Mouse (Mus musculus): ENCODE data around the gene Gm10134. TPM values are rescaled to one million over a fixed set of nuclear protein-coding genes. Genes with fewer than 3 reads are reported as not detected.

Gene Gm10134
- total and polyA plus RNA-seq, 2 experiments from 2014 or later, result 0.49 TPM; not detected in 1

GRCm38 (mm10) chr2:28496671-28497070 lies 9.2 kb upstream of the Gm10134 start, which contains the start of gene Gbgt1:
Gene Gbgt1, plus strand, starts transcription at chr2:28496891.
- TF ChIP-seq CTCF (IDR thresholded peaks at IDR 0.05; ENCODE audit: low read depth) (no peak), EP300 (IDR thresholded peaks at IDR 0.05; ENCODE audit: low read depth) (no peak)
- 81% methylated on average over 5 of the region's 5 CpGs for whole genome bisulfite sequencing
- Histone ChIP-seq H3K4me1 (ENCODE audit: control insufficient read depth, insufficient read depth) (no peaks in the 10 kb centered on the region), H3K9me3 (replicated peaks; ENCODE audit: control insufficient read depth, low read length) (no peaks in the 10 kb centered on the region), H3K9ac (replicated peaks; ENCODE audit: low read depth, low read length) (no peak within 1 kb of the TSS), H3K36me3 (replicated peaks; ENCODE audit: control insufficient read depth, insufficient read depth, low read length) (no peaks in the 10 kb centered on the region), H3K4me2 (ENCODE audit: low read depth, low read length) (no peak within 1 kb of the TSS), H3K4me3 (ENCODE audit: low read depth, low read length) (no peak within 1 kb of the TSS), H3K27ac (ENCODE audit: low read depth) (no peak within 1 kb of the TSS), H3K27me3 (ENCODE audit: control insufficient read depth, insufficient read depth, low read length) (no peaks in the 10 kb centered on the region)
- DNase-seq (ENCODE audit: low spot score) (no peak), ATAC-seq (ENCODE audit: insufficient read depth, low read depth) (no peak)

GRCm38 (mm10) chr2:28497561-28497960 lies 8.3 kb upstream of the Gm10134 start:
- Histone ChIP-seq H3K27me3 (ENCODE audit: control insufficient read depth, insufficient read depth, low read length) (no peaks in the 10 kb centered on the region), H3K4me3 (ENCODE audit: low read depth, low read length) (no peak overlapping the region), H3K4me2 (ENCODE audit: low read depth, low read length) (no peak overlapping the region), H3K27ac (ENCODE audit: low read depth) (no peak overlapping the region), H3K4me1 (ENCODE audit: control insufficient read depth, insufficient read depth) (no peaks in the 10 kb centered on the region), H3K9me3 (replicated peaks; ENCODE audit: control insufficient read depth, low read length) (no peaks in the 10 kb centered on the region), H3K36me3 (replicated peaks; ENCODE audit: control insufficient read depth, insufficient read depth, low read length) (no peaks in the 10 kb centered on the region), H3K9ac (replicated peaks; ENCODE audit: low read depth, low read length) (no peak overlapping the region)
- ATAC-seq (ENCODE audit: insufficient read depth, low read depth) (no peak), DNase-seq (ENCODE audit: low spot score) (no peak)
- no peak for TF ChIP-seq CTCF (IDR thresholded peaks at IDR 0.05; ENCODE audit: low read depth)
- no peak for TF ChIP-seq EP300 (IDR thresholded peaks at IDR 0.05; ENCODE audit: low read depth)
- WGBS, result 79% methylated on average over 5 of the region's 5 CpGs

DNA sequence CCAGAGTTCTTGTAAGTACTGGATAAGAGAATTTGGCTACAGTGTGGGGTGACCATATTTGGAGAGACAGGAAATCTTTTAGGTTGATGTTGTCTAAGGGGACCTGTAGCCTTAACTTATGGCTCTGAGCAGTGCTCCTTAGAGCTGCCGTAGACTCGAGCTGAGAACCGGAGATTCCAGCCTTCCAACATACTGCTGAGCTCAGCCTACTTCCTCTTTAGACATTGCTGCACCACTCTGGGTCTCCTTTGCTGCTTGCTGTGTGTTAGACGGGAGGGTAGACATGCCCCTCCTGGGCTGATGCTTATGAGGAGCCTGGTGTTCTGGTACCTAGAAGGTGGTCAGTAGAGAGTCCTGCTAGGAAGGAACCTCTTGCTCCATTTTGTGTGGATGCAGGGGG lies 7.5 kb upstream of the Gm10134 start:
- H3K27me3 ChIP-seq (ENCODE audit: control insufficient read depth, insufficient read depth, low read length), result no peaks in the 10 kb centered on the region
- no peaks in the 10 kb centered on the region for H3K9me3 ChIP-seq (replicated peaks; ENCODE audit: control insufficient read depth, low read length)
- WGBS, result 69% methylated on average over 4 of the region's 4 CpGs
- no peaks in the 10 kb centered on the region for H3K36me3 ChIP-seq (replicated peaks; ENCODE audit: control insufficient read depth, insufficient read depth, low read length)
- no peak overlapping the region for H3K9ac ChIP-seq (replicated peaks; ENCODE audit: low read depth, low read length)
- no peak for DNase-seq (ENCODE audit: low spot score)
- no peak overlapping the region for H3K4me3 ChIP-seq (ENCODE audit: low read depth, low read length)
- H3K27ac ChIP-seq (ENCODE audit: low read depth), result no peak overlapping the region
- no peaks in the 10 kb centered on the region for H3K4me1 ChIP-seq (ENCODE audit: control insufficient read depth, insufficient read depth)
- no peak for ATAC-seq (ENCODE audit: insufficient read depth, low read depth)
- no peak overlapping the region for H3K4me2 ChIP-seq (ENCODE audit: low read depth, low read length)
- no peak for TF ChIP-seq CTCF (IDR thresholded peaks at IDR 0.05; ENCODE audit: low read depth)
- TF ChIP-seq EP300 (IDR thresholded peaks at IDR 0.05; ENCODE audit: low read depth), result no peak

GRCm38 (mm10) chr2:28502987-28503386 lies 2.9 kb upstream of the Gm10134 start:
- Histone ChIP-seq H3K4me2 (ENCODE audit: low read depth, low read length) (no peak overlapping the region), H3K27ac (ENCODE audit: low read depth) (no peak overlapping the region), H3K4me1 (ENCODE audit: control insufficient read depth, insufficient read depth) (no peaks in the 10 kb centered on the region), H3K9me3 (replicated peaks; ENCODE audit: control insufficient read depth, low read length) (no peaks in the 10 kb centered on the region), H3K27me3 (ENCODE audit: control insufficient read depth, insufficient read depth, low read length) (no peaks in the 10 kb centered on the region), H3K9ac (replicated peaks; ENCODE audit: low read depth, low read length) (no peak overlapping the region), H3K36me3 (replicated peaks; ENCODE audit: control insufficient read depth, insufficient read depth, low read length) (no peaks in the 10 kb centered on the region), H3K4me3 (ENCODE audit: low read depth, low read length) (no peak overlapping the region)
- no peak for DNase-seq (ENCODE audit: low spot score)
- no peak for ATAC-seq (ENCODE audit: insufficient read depth, low read depth)
- no peak for TF ChIP-seq EP300 (IDR thresholded peaks at IDR 0.05; ENCODE audit: low read depth)
- WGBS, result 74% methylated on average over 10 of the region's 10 CpGs

DNA sequence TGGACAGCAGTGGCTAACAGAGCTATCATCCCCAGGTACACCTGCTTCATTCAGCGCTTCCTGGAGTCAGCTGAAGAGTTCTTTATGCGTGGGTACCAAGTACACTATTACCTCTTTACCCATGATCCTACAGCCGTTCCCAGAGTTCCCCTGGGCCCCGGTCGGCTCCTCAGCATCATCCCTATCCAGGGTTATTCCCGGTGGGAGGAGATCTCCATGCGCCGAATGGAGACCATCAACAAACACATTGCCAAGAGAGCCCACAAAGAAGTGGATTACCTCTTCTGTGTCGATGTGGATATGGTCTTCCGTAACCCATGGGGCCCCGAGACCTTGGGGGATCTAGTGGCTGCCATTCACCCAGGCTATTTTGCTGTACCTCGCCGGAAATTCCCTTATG lies 1.2 kb upstream of the Gm10134 start:
- ATAC-seq (ENCODE audit: insufficient read depth, low read depth) (no peak), DNase-seq (ENCODE audit: low spot score) (no peak)
- Histone ChIP-seq H3K9ac (replicated peaks; ENCODE audit: low read depth, low read length) (no peak overlapping the region), H3K27ac (ENCODE audit: low read depth) (no peak overlapping the region), H3K4me3 (ENCODE audit: low read depth, low read length) (no peak overlapping the region), H3K9me3 (replicated peaks; ENCODE audit: control insufficient read depth, low read length) (no peaks in the 10 kb centered on the region), H3K4me1 (ENCODE audit: control insufficient read depth, insufficient read depth) (no peaks in the 10 kb centered on the region), H3K36me3 (replicated peaks; ENCODE audit: control insufficient read depth, insufficient read depth, low read length) (no peaks in the 10 kb centered on the region), H3K27me3 (ENCODE audit: control insufficient read depth, insufficient read depth, low read length) (no peaks in the 10 kb centered on the region), H3K4me2 (ENCODE audit: low read depth, low read length) (no peak overlapping the region)
- 86% methylated on average over 13 of the region's 13 CpGs for WGBS
- no peak for TF ChIP-seq EP300 (IDR thresholded peaks at IDR 0.05; ENCODE audit: low read depth)
- no peak for TF ChIP-seq CTCF (IDR thresholded peaks at IDR 0.05; ENCODE audit: low read depth)

DNA sequence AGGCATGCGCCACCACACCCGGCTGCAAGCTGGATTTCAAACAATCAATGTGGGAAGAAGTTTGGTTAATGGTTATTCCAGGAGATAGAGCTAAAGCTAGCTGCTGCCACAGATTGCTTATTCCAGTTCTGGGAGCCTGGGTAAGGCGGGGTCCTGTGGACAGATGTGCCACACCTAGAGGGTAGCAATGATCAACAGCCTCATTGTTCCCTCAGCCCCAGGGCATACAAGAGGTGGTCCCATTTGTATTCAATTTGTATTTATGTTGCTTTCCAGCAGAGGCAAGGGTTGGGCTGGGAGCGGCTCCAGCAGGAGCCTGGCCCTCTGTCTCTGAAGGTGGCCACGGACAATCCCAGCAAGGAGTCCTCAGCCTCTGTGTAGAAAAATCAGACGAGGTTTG lies 396 bp downstream of the Gm10134 start:
- Histone ChIP-seq H3K4me1 (ENCODE audit: control insufficient read depth, insufficient read depth) (no peaks in the 10 kb centered on the region), H3K36me3 (replicated peaks; ENCODE audit: control insufficient read depth, insufficient read depth, low read length) (no peaks in the 10 kb centered on the region), H3K4me3 (ENCODE audit: low read depth, low read length) (no peak overlapping the region), H3K9me3 (replicated peaks; ENCODE audit: control insufficient read depth, low read length) (no peaks in the 10 kb centered on the region), H3K27ac (ENCODE audit: low read depth) (no peak overlapping the region), H3K4me2 (ENCODE audit: low read depth, low read length) (no peak overlapping the region), H3K9ac (replicated peaks; ENCODE audit: low read depth, low read length) (no peak overlapping the region), H3K27me3 (ENCODE audit: control insufficient read depth, insufficient read depth, low read length) (no peaks in the 10 kb centered on the region)
- 85% methylated on average over 6 of the region's 6 CpGs for WGBS
- DNase-seq (ENCODE audit: low spot score) (no peak), ATAC-seq (ENCODE audit: insufficient read depth, low read depth) (no peak)
- TF ChIP-seq EP300 (IDR thresholded peaks at IDR 0.05; ENCODE audit: low read depth), result no peak
- no peak for TF ChIP-seq CTCF (IDR thresholded peaks at IDR 0.05; ENCODE audit: low read depth)

All from heart, postnatal 0 days (tissue).